Mouse (Mus musculus): ENCODE results near the gene Gm26602.

- TF ChIP-seq GATA1 (IDR thresholded peaks at IDR 0.05; ENCODE audit: low read length): no peak
- no peak for TF ChIP-seq TAL1 (IDR thresholded peaks at IDR 0.05; ENCODE audit: low read length)
Measured at GRCm38 (mm10) chr10:79917532-79918100, 7.0 kb downstream of the Gm26602 start.
